Mouse (Mus musculus) layer of hippocampus, adult 2 months (tissue): ENCODE measurements around the gene Eogt. TPM values are rescaled to one million over a fixed set of nuclear protein-coding genes. Genes with fewer than 3 reads are reported as not detected.

Experiments
- DNase-seq, 2 experiments: peaks; one replicate each; pipeline ENCODE4 v3.0.0; 2022; ENCODE audit warnings: low spot score in 2 of 2
- H3K27ac ChIP-seq: fragments of 200-600 bp; 2 replicates; pipeline ENCODE4 v1.8.1; 2022
- H3K4me3 ChIP-seq: fragments of 200-600 bp; 2 replicates; pipeline ENCODE4 v1.8.1; 2022; ENCODE audit warnings: mild to moderate bottlenecking
- CTCF ChIP-seq: fragments of 200-600 bp; conservative IDR thresholded peaks from 2 replicates; pipeline ENCODE4 v1.8.1; 2022; ENCODE audit warnings: antibody characterized with exemption, mild to moderate bottlenecking, moderate library complexity
- total RNA-seq, 2 experiments: library from RNA; stranded (reverse); gene quantifications; 2 replicates each; pipeline ENCODE4 v1.2.3; 2021

Eogt gene
- total RNA-seq, 2 experiments from 2014 or later, result 21.3 to 24.0 TPM

- no peak for TF ChIP-seq CTCF
- DNase-seq, result no peak
These were observed 17.2 kb downstream of the Eogt start for GRCm38 (mm10) chr6:97131808-97132207.

GRCm38 (mm10) chr6:97130979-97131378 is 18.0 kb downstream of the Eogt start:
- TF ChIP-seq CTCF, result peak; percentile 56
- Histone ChIP-seq H3K27ac (no peak overlapping the region), H3K4me3 (no peak overlapping the region)
- no peak for DNase-seq

More at GRCm38 (mm10) chr6:97131808-97132207, 17.2 kb downstream of the Eogt start:
- H3K4me3 ChIP-seq, result no peak overlapping the region
- H3K27ac ChIP-seq, result no peak overlapping the region

DNA sequence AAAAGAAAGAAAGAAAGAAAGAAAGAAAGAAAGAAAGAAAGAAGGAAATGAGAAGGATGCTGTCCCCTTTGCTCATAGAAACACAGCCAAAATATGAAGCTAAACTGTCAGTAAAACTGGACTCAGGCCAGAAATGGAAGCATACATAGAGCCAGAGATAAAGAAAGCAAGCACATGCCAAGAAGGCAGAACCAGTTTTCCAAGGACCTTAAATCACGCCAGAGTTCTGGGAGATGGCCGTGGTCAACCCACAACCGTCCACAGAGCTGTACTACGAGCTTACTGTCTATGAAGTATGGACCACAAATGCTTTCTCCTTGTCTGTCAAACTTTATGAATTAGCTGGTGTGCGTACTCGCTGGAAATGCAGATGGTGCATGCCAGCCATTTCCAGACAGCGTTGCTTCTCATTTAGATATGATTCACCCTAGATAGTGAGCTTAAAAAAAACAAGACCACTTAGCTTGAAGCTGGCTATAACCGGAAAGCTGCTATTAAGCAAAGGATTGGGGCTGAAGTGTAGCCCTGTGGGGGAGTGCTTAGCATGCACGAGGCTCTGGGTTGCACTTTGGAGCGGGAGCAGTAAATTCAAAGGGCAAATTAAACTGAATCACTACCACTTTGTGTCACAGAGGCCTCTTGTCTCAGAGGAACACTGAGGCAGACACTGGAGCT is 24.5 kb downstream of the Eogt start:
- peak in 1 of 2 experiments; percentile 16 for DNase-seq
- no peak overlapping the region for H3K27ac ChIP-seq
- no peak overlapping the region for H3K4me3 ChIP-seq
- TF ChIP-seq CTCF, result no peak

GRCm38 (mm10) chr6:97120922-97121321 is 28.1 kb downstream of the Eogt start:
- DNase-seq, result no peak
- H3K27ac ChIP-seq, result no peak overlapping the region
- no peak overlapping the region for H3K4me3 ChIP-seq
- no peak for TF ChIP-seq CTCF

GRCm38 (mm10) chr6:97118327-97118726 is 30.7 kb downstream of the Eogt start:
- TF ChIP-seq CTCF, result no peak
- no peak for DNase-seq
- H3K27ac ChIP-seq, result no peak overlapping the region
- H3K4me3 ChIP-seq, result no peak overlapping the region

- TF ChIP-seq CTCF, result no peak
- DNase-seq, result no peak
- H3K27ac ChIP-seq, result no peak overlapping the region
- no peak overlapping the region for H3K4me3 ChIP-seq
These were observed 32.1 kb downstream of the Eogt start for GRCm38 (mm10) chr6:97116896-97117295.

DNA sequence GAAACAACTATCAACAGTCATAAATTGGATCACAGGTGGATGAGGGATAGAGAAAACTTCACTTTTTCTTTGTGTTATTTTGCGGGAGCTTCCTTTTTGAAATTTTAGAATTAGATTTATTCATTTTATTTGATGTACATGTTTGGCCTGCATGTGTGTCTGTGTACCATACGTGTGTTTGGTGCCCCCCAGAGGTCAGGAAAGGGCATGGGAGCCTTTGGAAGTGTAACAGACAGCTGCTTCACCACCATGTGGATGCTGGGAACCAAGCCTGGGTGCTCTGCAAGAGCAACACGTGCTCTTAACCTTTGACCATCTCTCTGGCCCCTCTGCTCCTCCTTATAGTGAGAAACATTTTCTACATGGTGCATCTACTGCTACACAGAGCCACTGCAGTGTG is 34.2 kb downstream of the Eogt start:
- peak; percentile 29 for TF ChIP-seq CTCF
- H3K27ac ChIP-seq, result no peak overlapping the region
- no peak overlapping the region for H3K4me3 ChIP-seq
- DNase-seq, result no peak

- no peak overlapping the region for H3K27ac ChIP-seq
- H3K4me3 ChIP-seq, result no peak overlapping the region
- DNase-seq, result peak; percentile 55 to 57
- no peak for TF ChIP-seq CTCF
These were observed 36.8 kb downstream of the Eogt start for GRCm38 (mm10) chr6:97112177-97112576.

- TF ChIP-seq CTCF, result peak; percentile 89
- Histone ChIP-seq H3K4me3 (no peak overlapping the region), H3K27ac (no peak overlapping the region)
- DNase-seq, result peak; percentile 27 to 51
These were observed 42.2 kb downstream of the Eogt start for GRCm38 (mm10) chr6:97106777-97107176.

DNA sequence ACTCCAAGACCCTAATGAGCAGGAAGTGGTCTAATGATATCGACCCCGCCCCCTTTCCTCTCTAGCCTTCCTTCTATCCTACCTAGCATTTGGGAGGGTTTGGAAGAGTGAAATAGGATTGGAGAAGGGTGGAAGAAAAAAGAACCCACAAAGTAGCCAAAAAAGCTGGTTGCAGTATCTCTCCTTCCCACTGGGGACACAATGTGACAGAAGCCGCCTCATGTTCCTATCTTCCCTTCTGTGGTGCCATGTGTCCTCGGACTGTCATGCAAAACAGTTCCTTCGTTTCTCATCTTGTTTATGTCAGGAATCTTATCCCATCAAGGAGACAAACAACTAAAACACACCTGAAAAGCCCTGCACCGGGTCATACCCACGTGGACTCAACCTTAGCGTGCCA is 42.9 kb downstream of the Eogt start:
- peak; percentile 63 for TF ChIP-seq CTCF
- Histone ChIP-seq H3K4me3 (no peak overlapping the region), H3K27ac (no peak overlapping the region)
- no peak for DNase-seq

GRCm38 (mm10) chr6:97104264-97104852 is 44.6 kb downstream of the Eogt start:
- TF ChIP-seq CTCF, result peak; percentile 73
- Histone ChIP-seq H3K4me3 (no peak overlapping the region), H3K27ac (no peak overlapping the region)
- no peak for DNase-seq

DNA sequence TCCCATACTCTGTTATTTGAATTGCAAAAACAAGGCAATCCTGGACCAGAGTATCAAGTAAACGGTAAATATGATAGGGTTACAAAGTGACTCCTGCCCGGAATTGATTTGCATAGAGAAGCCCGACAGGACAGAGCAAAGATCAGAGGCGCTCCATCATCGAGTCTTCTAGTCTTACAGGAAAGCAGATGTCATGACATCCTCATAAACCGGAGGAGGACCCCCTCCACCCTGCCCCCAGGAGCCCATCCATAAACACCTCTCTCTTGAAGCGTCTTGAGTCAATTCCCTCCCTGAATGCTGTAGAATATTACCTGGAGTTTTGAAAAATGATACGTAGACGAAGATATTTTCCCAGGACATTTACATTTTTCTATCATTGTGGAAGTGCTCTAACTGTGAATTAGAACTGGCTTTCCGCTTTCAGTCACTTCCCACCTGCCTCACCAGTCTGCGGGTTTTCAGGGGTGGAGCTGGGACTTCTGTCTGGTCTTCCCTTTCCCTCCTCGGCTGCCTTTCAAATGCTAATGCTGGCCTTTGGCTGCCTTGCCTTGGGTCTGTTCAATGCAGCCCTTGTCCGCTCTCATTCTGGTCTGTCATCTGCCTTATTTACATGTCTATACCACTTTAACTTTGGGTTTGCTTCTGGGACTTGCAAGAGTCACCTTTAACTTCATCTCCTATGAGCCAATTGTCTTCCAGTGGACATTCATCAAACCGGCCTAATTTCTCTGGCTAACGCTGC is 46.9 kb downstream of the Eogt start:
- TF ChIP-seq CTCF, result no peak
- Histone ChIP-seq H3K27ac (no peak overlapping the region), H3K4me3 (no peak overlapping the region)
- no peak for DNase-seq

DNA sequence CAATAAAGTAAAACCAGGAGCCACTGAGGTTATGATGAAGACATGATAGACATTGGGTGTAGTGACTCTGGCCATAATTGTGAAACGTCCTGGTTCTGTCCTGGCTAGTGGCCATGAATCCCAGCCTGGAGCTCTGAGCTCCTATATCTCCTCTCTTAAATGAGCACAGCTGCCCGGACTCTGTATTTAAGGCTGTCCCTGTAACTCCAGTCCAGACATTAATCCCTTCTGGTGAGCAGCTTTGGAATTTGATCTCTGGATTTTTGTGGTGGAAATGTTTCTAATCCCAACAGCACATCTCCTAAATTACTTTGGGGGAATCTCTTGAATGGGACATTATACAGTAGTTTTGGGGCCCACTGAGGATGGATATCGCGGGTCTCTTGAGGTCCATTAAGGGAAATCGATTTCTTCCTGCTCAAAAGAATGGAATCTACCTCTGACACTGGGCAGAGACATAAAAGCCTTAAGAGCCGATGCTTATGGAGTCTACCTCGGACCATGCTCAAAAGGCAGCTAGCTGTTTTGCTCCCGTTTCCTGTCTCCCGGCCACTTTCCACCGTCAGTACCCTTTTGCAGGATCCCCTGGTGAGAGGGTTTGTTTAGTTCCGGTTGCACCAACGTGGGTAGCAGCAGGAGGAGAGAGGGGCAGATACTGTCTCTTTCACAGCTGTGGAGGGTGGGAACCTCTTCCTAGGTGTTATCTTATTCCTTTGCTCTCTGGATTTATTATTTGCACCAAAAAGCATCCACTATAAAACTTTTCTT is 47.6 kb downstream of the Eogt start:
- no peak for DNase-seq
- Histone ChIP-seq H3K4me3 (no peak overlapping the region), H3K27ac (no peak overlapping the region)
- TF ChIP-seq CTCF, result no peak
